Mouse (Mus musculus) urinary bladder, postnatal 4 days (tissue): Measurements from ENCODE around the gene Lin28b.
"Not testable (repeated sequence)": the region's sequence is repeated elsewhere in the genome, so short reads cannot be mapped to it uniquely, and the experiment has no call there.

Experiments used
- DNase-seq, 2 experiments: peaks; one replicate each; pipeline ENCODE4 v3.0.0; 2021 to 2022; ENCODE audit warnings: low spot score in 2 of 2

Gene Lin28b

DNA sequence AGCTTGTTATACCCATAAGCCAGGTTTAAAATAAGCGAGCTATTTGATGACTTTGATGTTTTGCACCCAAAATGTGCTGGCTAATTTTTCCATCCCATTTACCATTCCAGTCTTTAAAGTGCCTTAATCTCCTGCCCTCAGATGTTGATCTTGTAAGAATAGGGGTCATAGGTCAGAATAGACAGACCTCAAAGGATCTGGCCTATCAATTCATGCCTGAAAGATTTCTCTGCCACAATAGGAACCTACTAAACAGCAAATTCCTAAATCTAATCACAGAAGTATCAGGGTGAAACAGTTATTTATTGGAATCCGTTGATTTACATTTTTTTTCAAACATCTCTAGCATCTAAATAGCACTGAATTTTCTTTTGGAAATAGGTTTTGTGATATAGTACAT lies 74.5 kb downstream of the Lin28b start:
- no peak for DNase-seq

DNA sequence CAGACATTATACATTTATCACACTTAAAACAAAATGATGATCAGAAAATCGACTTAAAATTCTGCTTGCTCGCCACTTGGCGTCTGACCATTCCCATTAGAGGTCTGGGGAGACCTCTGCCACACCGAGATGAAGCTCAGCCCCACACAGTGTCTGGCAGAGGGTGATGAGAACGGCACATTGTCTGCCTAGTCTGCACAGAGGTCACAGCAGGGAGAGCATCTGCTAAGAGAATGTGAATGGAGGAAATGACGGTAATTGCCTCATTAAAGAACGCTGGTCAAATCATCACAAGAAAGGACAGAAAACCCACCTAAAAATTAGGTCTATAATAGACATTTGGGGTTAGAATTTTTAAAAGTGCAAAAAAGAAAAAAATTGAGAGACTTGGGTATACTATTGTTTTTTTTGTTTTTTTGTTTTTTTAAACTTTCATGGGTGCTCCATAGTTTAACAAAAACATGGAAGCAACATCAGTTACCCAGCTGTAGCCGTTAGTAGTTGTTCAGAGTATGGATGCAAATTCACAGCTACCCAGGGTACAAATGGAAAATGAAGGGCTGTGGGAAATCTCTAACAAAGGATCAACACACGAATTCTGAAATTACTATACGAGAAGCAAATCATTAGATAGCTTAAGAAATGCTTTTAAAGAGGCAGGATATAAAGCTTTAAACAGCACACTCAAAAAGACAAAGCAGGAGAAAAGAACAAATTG lies 75.4 kb downstream of the Lin28b start:
- DNase-seq, result no peak

DNA sequence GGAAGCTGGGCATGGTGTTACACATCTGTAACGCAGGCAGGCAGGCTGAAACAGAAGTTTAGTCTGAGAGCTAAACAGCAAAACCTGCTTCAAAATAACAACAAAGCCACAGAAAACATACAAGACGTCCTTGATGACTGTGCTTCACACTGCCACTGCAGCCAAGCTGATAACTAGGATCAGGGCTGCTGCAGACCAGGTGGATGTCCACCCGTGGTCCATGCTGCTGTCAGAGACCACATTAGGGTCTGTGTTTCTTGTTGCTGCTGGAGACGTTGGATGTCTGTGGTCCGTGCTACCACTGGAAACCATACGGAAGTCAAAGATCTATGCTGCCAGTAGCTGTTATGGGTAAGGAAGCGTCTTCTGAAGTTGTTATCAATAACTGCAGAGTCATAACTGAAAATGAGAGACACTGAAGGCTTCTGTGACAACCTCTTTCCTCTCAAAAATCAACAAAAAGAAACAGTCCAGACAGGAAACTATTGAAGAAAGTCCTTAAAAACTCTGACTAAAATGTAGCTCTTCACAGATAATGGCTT lies 86.4 kb downstream of the Lin28b start:
- DNase-seq, result no peak

DNA sequence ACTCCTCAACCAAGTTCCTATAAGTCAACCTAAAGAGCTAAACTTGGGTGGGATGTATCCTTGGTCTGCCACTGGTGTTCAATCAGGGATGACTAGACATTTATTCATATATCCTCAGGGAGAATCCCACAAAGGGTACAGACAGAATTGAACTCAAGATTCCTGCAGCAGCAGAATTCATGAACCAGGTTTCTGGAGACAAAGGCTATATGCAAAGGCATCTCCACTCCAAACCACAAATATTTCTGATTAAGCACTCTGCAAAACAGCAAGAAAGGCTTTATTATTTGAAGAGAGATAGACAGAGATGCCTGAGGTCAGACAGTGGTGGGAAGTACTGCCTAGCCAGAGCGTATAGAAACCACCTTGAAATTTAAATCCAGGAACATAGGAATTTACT lies 88.0 kb downstream of the Lin28b start:
- DNase-seq, result no peak

DNA sequence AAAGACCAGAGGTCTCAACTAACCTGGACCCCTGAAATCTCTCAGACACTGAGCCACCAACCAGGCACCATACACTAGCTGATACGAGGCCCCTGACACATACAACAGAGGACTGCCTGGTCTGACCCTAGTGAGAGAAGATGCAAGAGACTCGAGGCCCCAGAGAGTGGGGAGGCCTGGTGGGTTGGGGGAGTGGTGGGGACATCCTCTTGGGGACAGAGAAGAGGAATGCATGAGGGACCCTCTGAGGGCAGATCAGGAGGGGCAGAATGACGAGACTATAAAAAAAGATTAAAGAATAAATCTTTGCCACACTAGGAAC lies 103.6 kb downstream of the Lin28b start:
- DNase-seq, result no peak

DNA sequence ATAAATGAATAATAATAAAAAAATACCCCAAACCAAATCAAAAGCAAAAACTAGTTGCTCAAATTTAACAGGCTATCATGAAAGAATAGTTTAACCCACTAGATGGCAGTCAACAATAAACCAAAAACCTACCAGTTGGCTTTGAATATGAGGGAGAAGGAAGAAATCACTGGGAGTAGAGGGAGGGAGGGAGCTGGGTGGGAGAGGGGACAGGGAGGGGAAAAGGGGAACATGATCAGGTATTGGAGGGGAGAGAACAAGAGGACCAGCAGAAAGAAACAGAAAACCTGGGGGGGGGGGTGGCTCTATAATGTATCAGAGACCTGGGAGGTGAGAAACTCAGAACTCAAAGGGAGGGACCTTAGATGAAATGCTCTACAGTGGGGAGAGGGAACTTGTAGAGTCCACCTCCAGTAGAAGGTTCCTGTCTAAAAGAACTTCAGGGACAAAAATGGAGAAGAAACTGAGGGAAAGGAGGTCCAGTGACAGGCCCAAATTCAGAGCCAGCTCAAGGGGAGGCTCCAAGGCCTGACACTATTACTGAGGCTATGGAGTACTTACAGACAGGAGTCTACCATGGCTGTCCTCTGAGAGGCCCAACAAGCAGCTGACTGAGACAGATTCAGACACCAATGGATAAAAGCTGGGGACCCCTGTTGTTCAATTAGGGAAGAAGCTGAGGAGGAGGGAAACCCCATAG lies 104.1 kb downstream of the Lin28b start:
- no peak for DNase-seq

DNA sequence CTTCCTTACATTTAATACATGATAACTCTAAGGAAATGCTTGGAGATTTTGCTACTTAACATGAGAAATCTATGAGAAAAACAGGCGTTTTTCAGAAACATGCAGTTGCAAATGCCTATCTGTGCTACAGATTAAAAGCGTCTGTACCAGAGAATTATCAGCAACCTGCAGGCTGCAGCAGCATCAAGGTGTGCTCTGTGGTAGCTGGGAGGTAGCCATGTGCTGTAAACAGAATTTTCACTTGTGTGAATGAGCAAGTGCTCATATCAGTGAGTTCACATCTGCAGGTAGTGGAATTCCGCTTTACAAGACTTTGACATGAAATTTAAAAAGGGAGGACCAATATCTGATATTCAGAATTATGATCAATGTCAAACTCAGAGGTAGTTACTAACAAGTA lies 107.9 kb downstream of the Lin28b start:
- DNase-seq, result no peak

DNA sequence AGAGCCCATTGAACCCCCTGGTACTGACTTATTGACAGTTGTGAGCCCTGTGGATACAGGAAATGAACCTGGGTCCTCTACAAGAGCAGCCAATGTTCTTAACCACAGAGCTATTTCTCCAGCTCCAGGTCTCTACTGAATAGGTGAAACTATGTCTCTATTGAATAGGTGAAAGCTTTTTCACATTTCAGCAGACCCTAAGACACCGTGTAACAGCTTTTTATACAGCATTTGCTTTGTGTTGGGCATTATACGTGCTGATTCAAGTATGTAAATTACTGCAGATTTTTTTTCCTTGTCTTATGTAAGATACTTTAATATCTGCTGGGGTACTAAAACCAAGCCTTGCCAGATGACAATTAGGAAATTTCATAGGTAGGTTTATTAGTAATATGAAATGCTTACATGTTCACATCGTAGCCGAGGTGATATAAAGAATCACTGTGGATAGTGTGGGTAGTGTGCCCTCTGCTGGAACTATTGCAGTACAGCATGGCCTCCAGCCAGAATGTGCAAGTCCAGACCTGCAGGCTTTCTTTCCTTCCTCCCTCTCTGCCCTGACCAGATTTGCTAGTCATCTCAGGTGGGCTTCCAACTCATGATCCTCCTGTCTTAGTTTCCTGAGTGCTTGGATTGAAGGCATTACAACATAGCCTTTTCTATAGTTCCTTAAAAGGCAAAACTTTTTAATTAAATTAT lies 113.1 kb downstream of the Lin28b start:
- DNase-seq, result peak in 1 of 2 experiments; percentile 43

DNA sequence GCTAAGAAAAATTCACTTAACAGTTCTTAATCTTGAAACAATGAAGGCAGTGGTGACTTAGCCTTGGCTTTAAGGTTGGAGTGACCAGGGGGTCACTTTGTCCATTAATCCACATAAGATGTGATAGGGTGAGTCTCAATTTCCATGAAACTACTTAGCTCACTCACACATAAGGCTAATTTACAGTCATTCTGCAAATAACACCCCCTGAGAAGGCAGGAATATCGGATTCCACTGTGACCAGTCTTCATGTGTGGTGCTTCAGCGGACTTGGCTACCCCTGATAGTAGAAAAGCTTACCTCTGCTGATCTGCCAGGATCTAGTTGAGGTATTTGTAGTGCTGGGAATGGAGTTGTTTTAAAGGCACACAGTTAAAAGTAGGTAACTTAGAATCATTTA lies 115.7 kb downstream of the Lin28b start:
- no peak for DNase-seq

DNA sequence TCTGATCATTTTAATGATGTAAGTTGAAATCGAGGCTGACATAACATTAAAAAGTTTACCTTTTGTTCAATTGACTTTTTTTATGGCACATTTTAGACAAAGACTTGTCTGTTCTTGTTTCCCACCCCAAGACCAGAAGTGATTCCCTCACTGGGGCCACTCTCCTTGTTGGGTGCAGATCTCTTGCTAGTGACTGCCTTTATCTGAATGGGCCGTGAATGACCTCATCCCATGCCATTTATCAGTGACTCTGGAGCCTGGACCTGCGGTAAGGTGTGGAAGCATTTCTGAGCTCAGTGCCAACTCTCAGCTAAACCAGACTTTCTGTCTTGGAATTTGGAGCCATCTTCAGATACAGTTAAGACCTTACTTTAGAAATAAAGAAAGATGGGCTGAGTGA lies 116.6 kb downstream of the Lin28b start:
- no peak for DNase-seq

DNA sequence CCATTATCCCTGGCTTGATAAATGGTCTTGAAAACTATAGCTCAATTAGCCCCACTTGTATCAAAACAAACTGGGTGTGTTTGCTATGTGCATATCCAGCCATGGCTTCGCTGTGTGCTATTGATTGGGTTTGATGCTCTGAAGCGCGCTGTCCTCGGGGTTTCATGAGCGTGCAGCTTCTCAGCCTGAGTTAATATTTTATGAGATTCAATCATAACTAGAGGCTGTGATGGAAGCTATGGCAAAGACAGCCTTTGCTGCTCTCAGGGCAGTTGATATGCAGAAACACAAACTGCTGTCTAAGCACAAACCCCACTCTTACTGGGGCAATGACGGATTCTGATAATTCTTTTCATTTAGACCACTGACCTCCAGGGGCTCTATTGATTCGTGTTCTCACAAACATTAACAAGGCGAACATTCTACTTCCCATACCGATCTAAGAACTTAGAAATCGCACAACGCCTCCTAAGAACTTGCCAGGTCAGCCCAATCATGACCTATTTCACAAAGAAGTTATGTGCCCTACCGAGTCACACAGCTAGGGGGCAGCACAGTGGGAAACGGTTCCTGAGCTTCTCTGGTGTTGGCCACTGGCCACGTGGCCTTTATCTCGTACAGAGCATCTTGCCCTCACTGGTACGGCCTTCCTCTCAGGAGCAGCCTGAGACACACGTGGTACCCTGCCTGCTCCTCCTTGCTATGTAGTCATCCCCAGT lies 119.0 kb downstream of the Lin28b start:
- DNase-seq, result no peak

DNA sequence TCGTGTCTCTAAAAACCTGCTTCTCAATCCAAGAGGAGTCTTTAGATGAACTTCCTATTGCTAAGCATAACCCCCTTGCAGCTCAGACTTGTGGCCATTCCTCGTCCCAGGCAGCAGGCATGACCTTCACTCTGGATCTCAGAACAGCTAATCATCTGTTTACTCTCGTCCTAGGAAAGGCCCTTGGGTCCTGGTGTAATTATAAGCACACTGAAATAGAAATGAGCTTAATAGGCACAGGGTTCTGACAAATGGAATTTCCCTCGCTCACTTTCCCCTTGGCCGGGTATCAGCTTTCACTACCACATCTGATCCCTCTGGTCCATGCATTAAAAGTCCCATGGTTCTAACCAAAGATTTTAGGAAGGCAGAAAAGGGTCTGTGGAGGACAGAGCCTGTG lies 122.8 kb downstream of the Lin28b start:
- no peak for DNase-seq

DNA sequence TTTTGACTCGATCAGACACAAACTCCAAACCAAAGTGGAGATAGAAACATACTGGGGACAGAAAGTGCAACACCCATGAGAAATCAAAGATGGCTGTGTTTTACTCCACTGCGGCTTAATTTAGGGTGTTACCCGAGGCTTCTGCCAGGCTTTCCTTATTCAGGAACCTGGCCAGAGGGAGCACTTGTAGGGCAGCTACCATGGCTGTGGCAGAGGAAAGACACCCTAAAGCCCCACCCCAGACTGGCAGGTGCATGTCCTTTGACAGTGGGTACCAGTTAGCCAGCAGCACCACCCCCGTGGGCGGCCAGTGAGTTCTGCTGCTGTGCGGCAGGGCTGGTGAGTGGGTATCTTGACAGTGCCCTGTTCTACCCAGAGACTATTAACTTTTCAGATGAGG lies 130.1 kb downstream of the Lin28b start:
- DNase-seq, result no peak

DNA sequence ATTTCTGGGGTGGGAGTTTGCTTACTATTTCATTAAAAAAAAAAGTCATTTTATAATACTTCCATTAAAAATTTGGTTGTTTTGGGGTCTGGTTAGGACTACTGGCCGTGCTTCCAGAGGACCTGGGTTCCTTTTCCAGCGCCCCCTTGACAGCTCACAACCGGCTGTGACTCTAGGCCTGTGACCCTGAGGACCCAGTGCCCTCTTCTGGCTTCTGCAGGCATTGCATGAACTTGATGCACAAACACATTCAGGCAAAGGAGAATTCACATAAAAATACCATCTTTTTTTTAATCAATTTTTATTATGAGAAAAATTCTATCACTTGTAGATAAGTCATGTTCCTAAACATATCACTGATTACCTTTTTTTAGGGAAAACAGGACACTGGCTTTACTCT lies 138.1 kb downstream of the Lin28b start:
- DNase-seq, result not testable (repeated sequence)

DNA sequence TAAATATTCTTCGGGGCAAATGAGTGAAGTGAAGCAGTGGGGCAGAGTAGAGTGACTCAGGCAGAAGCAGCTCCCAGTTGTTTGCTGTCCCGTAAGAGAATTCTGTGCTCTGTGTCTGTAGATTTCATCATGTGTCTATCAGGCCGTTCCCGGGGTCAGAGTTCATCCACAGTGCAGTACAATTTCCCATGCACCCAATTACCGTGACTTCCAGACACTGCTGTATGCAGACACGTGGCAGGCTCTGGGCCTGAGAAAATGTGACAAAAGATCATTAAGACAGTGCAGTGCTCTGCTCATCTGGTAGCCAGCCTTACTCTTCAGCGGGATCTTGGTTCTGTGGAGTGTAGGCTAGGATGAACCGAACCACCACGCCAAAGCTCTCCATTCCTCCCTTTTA lies 141.0 kb downstream of the Lin28b start:
- DNase-seq, result no peak

DNA sequence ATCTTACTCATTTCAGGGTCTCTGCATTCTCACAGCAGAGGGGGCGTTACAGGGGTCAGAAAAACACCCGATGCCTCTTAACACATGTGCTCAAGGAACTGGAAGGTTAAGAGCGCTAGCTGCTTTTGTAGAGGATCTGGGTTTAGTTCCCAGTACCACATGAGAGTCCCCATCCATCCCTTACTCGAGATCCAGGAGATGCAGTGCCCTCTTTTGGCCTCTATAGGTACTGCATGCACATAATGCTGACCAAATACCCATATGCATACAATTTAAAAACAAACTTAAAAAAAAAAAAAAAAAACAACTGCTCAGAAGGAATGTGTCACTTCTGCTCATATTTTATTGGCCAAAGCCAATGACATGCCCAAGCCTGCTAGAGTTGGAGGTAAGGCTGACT lies 141.8 kb downstream of the Lin28b start:
- DNase-seq, result no peak

DNA sequence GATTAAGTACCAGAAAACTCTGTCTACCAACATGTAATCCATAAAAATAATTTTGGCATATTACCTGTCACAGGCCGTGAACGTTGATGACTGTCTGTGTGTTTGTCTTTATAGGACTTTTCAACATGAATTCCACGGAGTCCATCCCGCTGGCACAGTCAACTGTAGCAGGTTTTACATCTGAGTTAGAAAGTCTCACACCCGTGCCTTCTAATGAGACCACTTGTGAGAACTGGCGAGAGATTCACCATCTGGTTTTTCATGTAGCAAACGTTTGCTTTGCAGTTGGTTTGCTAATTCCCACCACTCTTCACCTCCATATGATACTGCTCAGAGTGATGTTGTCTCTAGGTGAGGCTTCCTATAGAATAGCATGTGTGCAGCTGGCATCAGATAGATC lies 147.1 kb downstream of the Lin28b start:
- DNase-seq, result no peak

DNA sequence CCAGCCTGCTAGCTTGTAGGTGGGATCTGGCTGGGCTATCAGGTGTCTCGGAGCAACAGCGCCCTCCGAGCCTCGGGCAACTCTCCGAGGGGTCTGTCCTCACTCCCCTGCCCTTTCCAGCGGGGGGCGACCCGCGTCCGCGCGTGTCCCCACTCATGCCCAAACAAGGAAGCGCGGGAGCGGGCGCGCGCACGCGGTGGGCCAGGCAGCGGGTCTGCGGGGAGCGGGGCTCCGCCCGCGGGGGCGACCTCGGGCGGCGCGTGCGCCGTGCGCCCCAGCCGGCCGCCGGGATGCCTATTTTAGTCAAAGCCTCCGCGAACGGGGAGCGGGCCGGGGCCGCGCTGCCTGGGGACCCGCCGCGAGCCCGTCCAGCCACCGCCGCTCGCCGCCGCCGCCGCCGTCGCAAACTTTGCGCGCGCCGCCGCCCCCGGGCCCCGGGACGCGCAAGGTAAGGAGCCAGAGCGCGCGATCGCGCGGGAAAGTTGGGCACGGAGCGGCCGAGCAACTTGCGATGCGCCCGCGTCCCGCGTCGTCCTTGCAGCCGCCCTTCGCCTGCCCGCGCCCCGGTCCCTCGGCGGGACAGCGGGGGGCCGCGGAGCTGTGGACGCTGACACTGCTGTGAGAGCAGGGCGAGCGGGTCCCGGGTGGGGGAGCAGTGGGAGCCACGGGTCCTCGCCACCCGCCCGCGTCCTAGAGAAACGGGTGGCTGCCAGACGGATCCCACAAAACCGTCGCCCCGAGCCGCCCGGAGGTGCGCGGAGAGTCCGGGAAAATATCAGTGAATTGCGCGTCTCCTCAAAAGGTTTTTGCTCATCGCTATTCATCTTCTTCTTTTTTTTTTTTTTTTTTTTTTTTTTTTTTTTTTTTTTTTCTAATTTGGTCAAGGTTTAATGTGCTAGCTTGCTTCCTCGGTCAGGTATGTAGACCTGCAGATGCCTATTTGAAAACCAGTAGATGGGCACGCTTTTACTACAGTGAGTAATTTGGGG lies 150.5 kb downstream of the Lin28b start, which contains the start of gene Bves:
Gene Bves (plus strand): TSS at position 339 of the 989 bp plus-strand sequence.
- peak; percentile 47 to 66 for DNase-seq

DNA sequence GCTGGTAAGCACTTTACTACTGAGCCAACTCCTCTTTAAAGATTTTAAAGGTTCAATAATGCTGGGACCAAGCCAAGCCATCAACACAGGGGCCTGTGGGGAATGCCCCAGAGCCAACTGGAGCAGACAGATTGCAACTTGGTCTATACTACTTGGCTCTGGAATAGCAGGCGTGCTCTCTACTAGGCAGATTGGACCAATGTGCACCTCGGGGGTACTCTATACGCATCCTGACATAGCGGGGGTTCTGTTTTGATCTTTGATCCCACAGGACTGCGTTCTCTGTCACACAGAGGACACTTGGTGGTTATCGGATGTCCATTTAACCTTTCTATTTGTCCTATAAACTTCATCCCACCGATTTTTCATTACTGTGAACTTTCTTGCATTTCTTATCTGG lies 151.3 kb downstream of the Lin28b start:
- no peak for DNase-seq

DNA sequence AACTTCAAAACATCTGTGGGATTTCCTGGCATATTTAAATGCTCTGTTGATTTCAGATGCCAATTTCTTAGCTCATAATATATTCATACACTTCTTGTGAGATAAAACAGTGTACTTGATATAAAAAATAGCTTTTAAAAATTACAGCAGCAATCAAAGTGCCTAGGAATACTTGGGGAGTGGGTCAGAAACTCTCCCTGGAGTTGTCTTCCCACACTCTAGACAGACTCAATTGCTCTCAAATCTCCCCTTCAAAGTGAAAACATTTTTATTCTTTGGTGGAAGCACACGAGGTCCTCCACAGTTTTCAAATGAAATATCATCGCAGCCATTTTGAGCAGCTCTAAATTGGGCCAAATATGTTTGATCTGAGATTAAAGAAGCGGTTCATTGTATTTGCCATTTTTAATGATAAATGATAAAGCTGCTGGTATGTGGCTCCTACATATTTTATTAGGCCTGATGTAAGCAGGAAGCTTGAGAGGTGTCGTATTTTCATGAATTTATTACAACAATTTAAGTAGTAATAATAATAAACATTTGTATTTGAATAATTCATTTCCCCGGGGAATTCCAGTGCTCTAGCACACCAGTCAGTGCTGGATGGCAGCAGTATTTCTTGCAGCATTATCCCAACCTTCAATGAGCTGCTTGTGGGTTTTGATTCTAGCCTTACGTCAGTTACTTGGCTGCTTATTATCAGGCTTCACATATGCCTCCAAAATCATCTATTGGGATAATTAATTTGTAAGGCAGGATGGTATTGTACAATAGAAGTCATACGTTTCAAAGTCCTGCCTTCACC lies 157.8 kb downstream of the Lin28b start:
- DNase-seq, result no peak
